Mouse (Mus musculus) C2C12 (cell line): Measurements from ENCODE around the gene Gpc5.

Source experiments
- CEBPB ChIP-seq: IDR thresholded peaks from one replicate; pipeline ENCODE4 v1.6.1; 2011; ENCODE audit warnings: low read depth, mild to moderate bottlenecking, control low read depth, moderate library complexity
- CTCF ChIP-seq: IDR thresholded peaks from one replicate; pipeline ENCODE4 v1.5.1; 2011; ENCODE audit not compliant: control insufficient read depth, insufficient read depth, insufficient read length
- MAX ChIP-seq: IDR thresholded peaks from one replicate; pipeline ENCODE4 v1.6.1; 2011; ENCODE audit warnings: mild to moderate bottlenecking, control low read depth
- USF1 ChIP-seq: IDR thresholded peaks from one replicate; pipeline ENCODE4 v1.6.1; 2011; ENCODE audit warnings: low read depth, mild to moderate bottlenecking, control low read depth, moderate library complexity

- TF ChIP-seq CTCF (no peak), USF1 (no peak), MAX (no peak), CEBPB (no peak)
Measured at GRCm38 (mm10) chr14:115821657-115822056, 729.6 kb downstream of the Gpc5 start.
